Mouse (Mus musculus) hindbrain, embryonic 15.5 days (tissue): ENCODE data around the gene Gm10273. TPM values are rescaled to one million over a fixed set of nuclear protein-coding genes. Genes with fewer than 3 reads are reported as not detected.
"Not testable (repeated sequence)": the region's sequence is repeated elsewhere in the genome, so short reads cannot be mapped to it uniquely, and the experiment has no call there.

Experiments used
- ATAC-seq: fragments of 200-750 bp; cut with Nextera tagmentation; 2 replicates; pipeline ENCODE4 v1.8.0; 2017; ENCODE audit warnings: low read depth, moderate number of reproducible peaks, moderate TSS enrichment; ENCODE audit not compliant: low FRiP score
- H3K27ac ChIP-seq: fragments of 300-500 bp; sonication (generic); replicated peaks from 2 replicates; pipeline ENCODE4 v1.5.1; 2015; ENCODE audit warnings: mild to moderate bottlenecking, inconsistent platforms
- H3K27me3 ChIP-seq: fragments of 300-500 bp; sonication (generic); 2 replicates; pipeline ENCODE4 v1.6.1; 2015; ENCODE audit warnings: control low read depth, inconsistent platforms
- H3K36me3 ChIP-seq: fragments of 300-500 bp; sonication (generic); 2 replicates; pipeline ENCODE4 v1.6.1; 2015; ENCODE audit warnings: control low read depth, inconsistent platforms
- H3K4me1 ChIP-seq: fragments of 300-500 bp; sonication (generic); replicated peaks from 2 replicates; pipeline ENCODE4 v1.6.1; 2015; ENCODE audit warnings: control low read depth, inconsistent platforms
- H3K4me2 ChIP-seq: fragments of 300-500 bp; sonication (generic); 2 replicates; pipeline ENCODE4 v1.6.1; 2015; ENCODE audit warnings: moderate library complexity, mild to moderate bottlenecking, inconsistent platforms
- H3K4me3 ChIP-seq: fragments of 300-500 bp; sonication (generic); 2 replicates; pipeline ENCODE4 v1.5.1; 2015; ENCODE audit warnings: mild to moderate bottlenecking, inconsistent platforms
- H3K9ac ChIP-seq: fragments of 300-500 bp; sonication (generic); 2 replicates; pipeline ENCODE4 v1.6.1; 2015; ENCODE audit warnings: inconsistent platforms
- H3K9me3 ChIP-seq: fragments of 300-500 bp; sonication (generic); 2 replicates; pipeline ENCODE4 v1.6.1; 2016; ENCODE audit warnings: control low read depth, inconsistent platforms
- WGBS: fragments of 180-500 bp; shearing (Covaris S2); methylation state at CpG from one replicate; pipeline ENCODE4 v1.1.7; 2015; 5-methylcytosine and 5-hydroxymethylcytosine counted together
- polyA plus RNA-seq: library from polyadenylated mRNA; unstranded; fragments of >200 nt; fragmentation: Nextera tagmentation; extraction: Ambion mirVana; gene quantifications from 2 replicates; pipeline ENCODE4 v1.2.1, GENCODE M21; 2015

Gene Gm10273
- polyA plus RNA-seq, 1 experiment from 2014 or later: 7.9 TPM

DNA sequence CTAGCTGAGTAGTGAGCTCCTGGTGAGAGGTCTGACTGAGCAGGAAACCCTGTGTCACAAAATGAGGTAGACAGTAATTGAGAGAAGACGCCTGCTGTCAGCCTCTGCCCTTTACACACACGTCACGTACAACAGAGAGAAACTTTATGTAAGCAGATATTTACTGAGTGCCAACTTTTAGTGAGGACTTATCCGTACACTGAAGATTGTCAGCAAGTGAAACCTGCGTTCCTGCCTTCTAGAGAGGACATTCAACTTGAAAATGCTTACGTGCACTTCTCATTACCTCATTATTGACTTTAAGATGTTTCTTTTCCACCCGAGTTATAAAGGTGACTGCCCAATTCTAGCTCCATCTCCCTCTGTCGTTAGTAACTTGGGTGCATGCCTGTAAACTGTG, 26.7 kb upstream of the Gm10273 start:
- no peak for ATAC-seq

DNA sequence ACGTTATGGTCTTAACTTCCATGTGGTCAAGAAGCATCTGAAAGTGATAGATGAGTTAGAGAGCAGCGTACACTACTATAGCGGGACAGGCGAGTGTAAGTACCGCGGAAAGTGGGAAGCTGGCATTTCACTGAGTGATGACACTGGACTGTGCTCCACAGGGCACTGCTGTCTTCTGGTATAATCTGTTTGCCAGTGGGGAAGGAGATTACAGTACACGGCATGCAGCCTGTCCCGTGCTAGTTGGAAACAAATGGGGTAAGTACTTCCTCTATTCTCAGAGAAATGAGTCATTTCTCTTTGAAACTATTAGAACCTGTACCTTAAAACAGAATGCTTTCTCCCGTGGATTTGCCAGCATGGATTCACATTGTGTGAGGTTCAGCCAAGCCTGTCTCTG, 26.0 kb upstream of the Gm10273 start:
- Histone ChIP-seq H3K27ac (no peak overlapping the region), H3K4me3 (no peak overlapping the region), H3K4me1 (no peaks in the 10 kb centered on the region), H3K36me3 (peaks cover 45% of the 10 kb centered on the region), H3K4me2 (no peak overlapping the region), H3K9me3 (no peaks in the 10 kb centered on the region), H3K27me3 (no peaks in the 10 kb centered on the region), H3K9ac (no peak overlapping the region)
- 92% methylated on average over 9 of the region's 9 CpGs for WGBS
- no peak for ATAC-seq

More for the DNA sequence above, 26.7 kb upstream of the Gm10273 start:
- Histone ChIP-seq H3K4me3 (no peak overlapping the region), H3K27me3 (no peaks in the 10 kb centered on the region), H3K9me3 (no peaks in the 10 kb centered on the region), H3K36me3 (peaks cover 46% of the 10 kb centered on the region), H3K9ac (no peak overlapping the region), H3K27ac (no peak overlapping the region), H3K4me1 (no peaks in the 10 kb centered on the region), H3K4me2 (no peak overlapping the region)
- WGBS: 87% methylated on average over 8 of the region's 8 CpGs

DNA sequence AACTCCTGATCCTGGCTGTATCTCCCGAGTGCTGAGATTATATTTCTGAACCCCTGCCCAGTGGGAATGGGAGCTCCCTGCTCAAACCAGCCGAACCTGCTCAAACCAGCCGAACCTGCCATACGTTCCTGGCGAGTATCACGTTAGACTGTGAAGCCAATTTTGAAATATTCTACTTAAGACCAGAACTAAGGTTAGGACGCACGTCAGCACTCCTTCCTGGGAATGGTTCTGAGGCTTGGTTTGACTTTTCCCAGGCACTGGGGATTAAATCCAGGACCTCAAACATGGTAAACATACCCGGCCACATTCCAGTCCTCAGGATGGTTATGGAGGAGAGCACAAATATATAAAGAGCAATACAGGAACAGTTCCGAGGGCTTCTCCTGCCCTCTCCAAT, 17.5 kb upstream of the Gm10273 start:
- no peak for ATAC-seq
- no peaks in the 10 kb centered on the region for H3K27me3 ChIP-seq
- H3K4me3 ChIP-seq: no peak overlapping the region
- H3K9me3 ChIP-seq: no peaks in the 10 kb centered on the region
- 94% methylated on average over 10 of the region's 10 CpGs for WGBS
- H3K36me3 ChIP-seq: peaks cover 9% of the 10 kb centered on the region; the same call in 1 of the 2 replicates
- H3K4me1 ChIP-seq: no peaks in the 10 kb centered on the region
- no peak overlapping the region for H3K4me2 ChIP-seq
- H3K27ac ChIP-seq: no peak overlapping the region
- no peak overlapping the region for H3K9ac ChIP-seq

DNA sequence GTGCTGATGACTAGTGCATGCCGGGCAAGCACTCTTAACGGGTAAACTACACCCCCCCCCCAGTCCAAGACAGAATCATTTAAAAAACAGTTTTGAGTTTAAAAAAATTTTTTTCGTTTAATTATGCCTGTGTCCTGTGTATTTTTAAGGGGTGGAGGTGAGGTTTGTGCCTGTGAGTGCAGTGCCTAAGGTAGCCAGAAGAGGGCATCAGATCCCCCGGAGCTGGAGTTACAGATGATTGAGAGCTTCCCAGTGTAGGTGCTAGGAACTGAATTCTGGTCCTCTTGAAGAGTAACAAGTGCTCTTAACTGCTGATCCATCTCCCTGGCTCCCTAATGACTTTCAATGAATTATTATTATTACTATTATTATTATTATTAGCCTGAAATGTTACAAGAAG, 16.7 kb upstream of the Gm10273 start:
- no peak overlapping the region for H3K4me3 ChIP-seq
- no peaks in the 10 kb centered on the region for H3K4me1 ChIP-seq
- H3K27ac ChIP-seq: no peak overlapping the region
- no peaks in the 10 kb centered on the region for H3K27me3 ChIP-seq
- H3K36me3 ChIP-seq: 0 out of 2 replicates have a peak, but pooled peaks cover 3% of the 10 kb centered on the region
- no peak for ATAC-seq
- H3K9ac ChIP-seq: no peak overlapping the region
- 92% methylated on average over 4 of the region's 4 CpGs for WGBS
- H3K4me2 ChIP-seq: no peak overlapping the region
- H3K9me3 ChIP-seq: no peaks in the 10 kb centered on the region

DNA sequence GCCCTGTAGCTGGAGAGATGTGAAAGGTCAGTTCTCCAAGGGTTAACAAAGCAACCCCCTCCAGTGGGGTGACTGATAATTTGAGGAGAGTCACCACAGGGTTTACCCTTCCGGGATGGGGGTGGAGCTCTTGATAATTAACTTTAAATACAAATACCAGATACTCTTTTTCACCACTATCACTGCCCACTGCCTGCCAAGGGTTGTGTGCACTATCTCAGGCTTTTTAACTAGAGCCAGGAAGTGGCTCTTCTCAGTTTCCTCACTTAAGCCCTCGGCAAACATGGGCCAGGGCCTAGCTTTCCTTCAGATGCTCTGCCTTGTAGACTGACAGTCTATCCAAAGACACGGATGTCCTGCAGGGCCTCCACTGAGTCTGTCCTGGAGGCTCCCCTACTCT, 15.5 kb upstream of the Gm10273 start:
- no peak overlapping the region for H3K4me2 ChIP-seq
- no peaks in the 10 kb centered on the region for H3K36me3 ChIP-seq
- no peak overlapping the region for H3K27ac ChIP-seq
- ATAC-seq: no peak
- no peak overlapping the region for H3K4me3 ChIP-seq
- no peaks in the 10 kb centered on the region for H3K9me3 ChIP-seq
- H3K9ac ChIP-seq: no peak overlapping the region
- WGBS: 59% methylated on average over 3 of the region's 3 CpGs
- H3K27me3 ChIP-seq: no peaks in the 10 kb centered on the region
- H3K4me1 ChIP-seq: no peaks in the 10 kb centered on the region

DNA sequence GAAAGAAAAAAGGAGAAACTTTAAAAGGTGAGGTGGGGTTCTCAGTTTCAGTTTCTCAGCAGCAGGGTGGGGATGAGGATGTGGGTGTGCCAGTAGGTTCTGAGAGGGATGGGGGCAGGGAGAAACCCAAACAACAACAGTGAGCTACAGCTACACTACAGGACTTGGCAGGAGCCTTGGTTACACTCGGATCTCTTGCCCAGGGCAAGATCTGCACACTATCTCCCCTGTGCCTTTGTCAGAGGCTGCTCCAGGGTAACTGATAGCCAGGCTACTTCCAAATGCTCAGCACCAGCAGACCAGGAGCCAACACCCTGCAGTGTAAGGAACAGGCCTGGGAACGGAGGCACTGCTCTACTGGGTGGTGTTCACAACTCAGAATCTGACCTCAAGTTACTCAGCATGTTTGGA, 15.0 kb upstream of the Gm10273 start:
- 75% methylated on average over 2 of the region's 2 CpGs for WGBS
- H3K36me3 ChIP-seq: no peaks in the 10 kb centered on the region
- no peak overlapping the region for H3K4me3 ChIP-seq
- no peak for ATAC-seq
- no peaks in the 10 kb centered on the region for H3K27me3 ChIP-seq
- H3K4me2 ChIP-seq: no peak overlapping the region
- H3K9me3 ChIP-seq: no peaks in the 10 kb centered on the region
- H3K27ac ChIP-seq: no peak overlapping the region
- H3K4me1 ChIP-seq: no peaks in the 10 kb centered on the region
- no peak overlapping the region for H3K9ac ChIP-seq

DNA sequence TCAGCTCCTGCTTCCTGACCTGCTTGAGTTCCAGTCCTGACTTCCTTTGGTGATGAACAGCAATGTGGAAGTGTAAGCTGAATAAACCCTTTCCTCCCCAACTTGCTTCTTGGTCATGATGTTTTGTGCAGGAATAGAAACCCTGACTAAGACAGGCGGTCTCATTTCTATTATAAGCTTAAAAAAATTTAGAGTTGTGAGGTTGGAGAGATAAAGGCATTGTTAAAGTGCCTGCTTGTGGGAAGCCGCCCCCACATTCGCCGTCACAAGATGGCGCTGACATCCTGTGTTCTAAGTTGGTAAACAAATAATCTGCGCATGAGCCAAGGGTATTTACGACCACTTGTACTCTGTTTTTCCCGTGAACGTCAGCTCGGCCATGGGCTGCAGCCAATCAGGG, 13.9 kb upstream of the Gm10273 start:
- H3K36me3 ChIP-seq, H3K4me2 ChIP-seq, H3K4me1 ChIP-seq, H3K27ac ChIP-seq, H3K27me3 ChIP-seq, H3K9ac ChIP-seq, H3K9me3 ChIP-seq, H3K4me3 ChIP-seq, ATAC-seq: not testable (repeated sequence)
- WGBS: 84% methylated on average over 7 of the region's 10 CpGs

DNA sequence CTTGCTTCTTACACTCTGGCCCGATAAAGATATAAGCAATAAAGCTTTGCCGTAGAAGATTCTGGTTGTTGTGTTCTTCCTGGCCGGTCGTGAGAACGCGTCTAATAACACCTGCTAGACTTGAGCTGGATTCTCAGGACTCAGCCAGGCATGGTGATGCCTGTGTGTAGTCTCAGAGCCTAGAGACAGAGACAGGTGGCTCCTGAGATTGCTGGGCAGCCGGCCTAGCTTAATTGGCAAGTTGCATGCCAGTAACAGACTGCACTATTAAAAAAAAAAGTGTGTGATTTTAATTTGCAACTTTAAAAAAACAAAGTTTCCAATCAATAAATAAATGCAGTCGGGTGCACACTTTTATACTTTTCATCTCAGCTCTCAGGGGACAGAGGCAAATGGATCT, 8.5 kb upstream of the Gm10273 start:
- Histone ChIP-seq H3K9me3 (peaks cover 5% of the 10 kb centered on the region), H3K27ac (no peak overlapping the region), H3K4me1 (no peaks in the 10 kb centered on the region), H3K36me3 (no peaks in the 10 kb centered on the region), H3K27me3 (no peaks in the 10 kb centered on the region), H3K9ac (no peak overlapping the region), H3K4me3 (no peak overlapping the region), H3K4me2 (no peak overlapping the region)
- ATAC-seq: no peak
- WGBS: 89% methylated on average over 8 of the region's 8 CpGs

DNA sequence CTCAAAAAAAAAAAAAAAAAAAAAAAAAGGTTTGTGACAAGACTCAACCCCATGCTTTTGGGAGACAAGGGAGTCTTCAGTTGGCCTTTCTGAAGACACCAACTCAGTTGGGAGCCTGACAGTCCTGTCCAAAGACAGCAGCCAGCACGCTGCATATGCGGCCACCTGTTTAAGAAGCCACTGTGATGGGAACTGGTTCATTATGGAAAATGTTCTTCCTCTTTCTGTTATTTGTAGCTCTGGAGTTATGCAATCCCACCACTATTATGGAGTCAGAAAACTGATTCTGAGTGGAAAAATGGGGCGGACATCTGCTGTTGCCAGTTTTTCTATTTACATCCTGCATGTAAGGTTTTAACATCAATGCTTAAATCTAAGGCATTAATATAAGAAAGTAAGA, 5.8 kb upstream of the Gm10273 start:
- Histone ChIP-seq H3K27me3 (no peaks in the 10 kb centered on the region), H3K9ac (no peak overlapping the region), H3K9me3 (peaks cover 5% of the 10 kb centered on the region), H3K36me3 (no peaks in the 10 kb centered on the region), H3K4me1 (no peaks in the 10 kb centered on the region), H3K27ac (no peak overlapping the region), H3K4me3 (no peak overlapping the region), H3K4me2 (no peak overlapping the region)
- ATAC-seq: no peak
- WGBS: 97% methylated on average over 3 of the region's 3 CpGs

DNA sequence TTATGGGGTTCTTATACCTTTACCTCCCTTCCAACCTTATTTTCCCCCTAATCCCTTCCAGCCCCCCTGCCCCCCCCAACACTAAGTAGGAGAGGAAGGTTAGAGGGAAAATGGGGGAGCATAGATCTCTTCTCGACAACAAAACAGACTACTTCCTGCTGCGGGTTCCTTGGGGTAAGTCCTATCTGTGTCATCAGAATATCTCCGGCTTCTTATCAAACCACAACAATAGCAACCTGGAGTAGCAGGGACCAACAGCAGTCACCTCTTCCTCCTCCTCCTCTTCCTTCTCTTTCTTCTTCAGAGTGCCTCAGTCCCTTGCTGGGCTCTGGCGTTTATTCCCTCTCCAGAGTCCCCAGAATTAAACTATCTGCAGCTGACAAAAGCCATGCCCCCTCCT, 3.5 kb upstream of the Gm10273 start:
- Histone ChIP-seq H3K4me1 (no peaks in the 10 kb centered on the region), H3K9ac (no peak overlapping the region), H3K4me2 (no peak overlapping the region), H3K27ac (no peak overlapping the region), H3K9me3 (peaks cover 5% of the 10 kb centered on the region), H3K36me3 (no peaks in the 10 kb centered on the region), H3K27me3 (no peaks in the 10 kb centered on the region), H3K4me3 (no peak overlapping the region)
- WGBS: 84% methylated on average over 4 of the region's 4 CpGs
- ATAC-seq: no peak

DNA sequence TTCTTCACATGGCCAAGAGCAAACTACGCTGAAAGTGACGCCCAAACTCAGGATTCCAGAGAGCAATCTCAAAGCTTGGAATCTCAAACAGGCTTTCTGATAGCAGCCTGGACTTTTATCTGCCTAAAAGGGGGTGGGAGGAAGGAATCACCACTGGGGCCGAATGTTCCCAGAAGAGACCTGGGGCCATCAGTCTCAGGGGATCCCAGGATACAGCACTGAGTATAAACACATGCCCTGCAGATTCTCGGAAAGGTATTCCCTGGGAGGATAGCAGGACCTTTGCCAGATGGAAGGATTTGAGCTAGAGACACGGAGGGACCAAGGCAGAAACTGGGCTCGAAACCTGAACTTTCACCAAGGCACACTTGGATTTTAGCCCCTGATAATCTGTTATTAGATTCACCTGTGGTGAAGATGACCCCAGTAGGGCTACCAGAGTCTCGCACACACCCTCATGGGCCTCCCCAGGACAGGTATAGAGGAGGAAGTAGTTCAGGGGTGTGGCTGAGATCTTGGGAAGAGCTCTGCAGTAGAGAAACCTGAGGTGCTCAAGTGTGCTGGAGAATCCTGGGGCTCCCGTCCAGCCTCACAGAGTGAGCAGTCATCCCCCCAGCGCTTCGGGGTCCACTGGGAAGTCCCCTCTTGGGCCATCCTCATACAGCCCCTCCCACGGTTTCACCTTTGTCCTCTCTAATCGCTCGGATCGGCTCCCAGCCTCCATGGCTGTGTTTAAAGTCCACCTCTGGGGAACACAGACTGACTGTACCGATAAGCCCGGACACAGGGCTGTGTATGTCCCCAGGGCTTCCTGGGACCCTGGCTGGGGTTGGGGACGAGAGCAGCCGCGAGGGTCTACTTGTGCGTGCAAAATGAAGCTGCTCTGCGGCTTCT, 7.7 kb downstream of the Gm10273 start, which contains the start of gene Pla2g12b:
Gene Pla2g12b (plus strand): TSS at position 762 of the 894 bp plus-strand sequence.
- ATAC-seq: no peak
- Histone ChIP-seq H3K27me3 (no peaks in the 10 kb centered on the region), H3K27ac (no peak within 1 kb of the TSS), H3K9me3 (no peaks in the 10 kb centered on the region), H3K9ac (no peak within 1 kb of the TSS), H3K4me1 (no peaks in the 10 kb centered on the region), H3K4me2 (no peak within 1 kb of the TSS), H3K36me3 (no peaks in the 10 kb centered on the region), H3K4me3 (no peak within 1 kb of the TSS)
- WGBS: 80% methylated on average over 21 of the region's 21 CpGs

DNA sequence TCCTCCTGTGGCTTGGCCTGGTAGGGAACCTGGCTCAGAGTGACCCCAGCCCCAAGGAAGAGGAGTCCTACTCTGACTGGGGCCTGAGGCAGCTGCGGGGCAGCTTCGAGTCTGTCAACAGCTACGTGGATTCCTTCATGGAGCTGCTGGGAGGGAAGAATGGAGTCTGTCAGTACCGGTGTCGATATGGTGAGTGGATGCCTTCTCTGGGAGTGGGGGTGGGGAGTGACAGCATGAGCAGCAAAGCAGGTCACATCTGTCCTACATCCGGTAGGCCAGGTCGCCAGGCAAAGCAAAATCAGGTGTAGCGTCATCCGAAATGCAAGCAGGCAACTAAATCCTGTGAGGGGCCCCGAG, 8.3 kb downstream of the Gm10273 start:
- Histone ChIP-seq H3K36me3 (no peaks in the 10 kb centered on the region), H3K27ac (no peak overlapping the region), H3K27me3 (no peaks in the 10 kb centered on the region), H3K4me3 (no peak overlapping the region), H3K9ac (no peak overlapping the region), H3K4me2 (no peak overlapping the region), H3K4me1 (no peaks in the 10 kb centered on the region), H3K9me3 (no peaks in the 10 kb centered on the region)
- no peak for ATAC-seq
- 73% methylated on average over 10 of the region's 10 CpGs for WGBS

DNA sequence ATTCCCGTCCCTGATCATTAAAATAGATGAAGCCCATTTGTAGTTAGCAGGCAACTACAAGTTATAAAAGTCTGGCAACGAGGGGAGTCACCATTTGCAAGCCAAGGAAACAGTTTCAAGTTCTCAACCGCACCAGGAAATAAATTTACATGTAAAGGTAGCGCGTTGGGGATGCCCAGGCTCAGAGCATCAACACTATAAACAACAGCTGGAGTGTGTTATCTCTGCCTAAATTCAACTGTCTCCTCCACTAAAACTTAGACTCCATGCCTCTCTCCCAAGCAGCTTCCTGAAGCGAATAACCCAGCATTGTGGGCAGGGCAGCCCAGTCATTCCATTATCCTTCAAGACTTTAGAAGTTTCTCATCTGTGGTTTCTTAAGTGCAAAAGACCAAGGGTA, 13.1 kb downstream of the Gm10273 start:
- ATAC-seq: no peak
- Histone ChIP-seq H3K27ac (no peak overlapping the region), H3K27me3 (no peaks in the 10 kb centered on the region), H3K4me1 (no peaks in the 10 kb centered on the region), H3K9me3 (no peaks in the 10 kb centered on the region), H3K4me2 (no peak overlapping the region), H3K36me3 (no peaks in the 10 kb centered on the region), H3K4me3 (no peak overlapping the region), H3K9ac (no peak overlapping the region)
- WGBS: 72% methylated on average over 6 of the region's 6 CpGs
